30 mouse cellular contexts compared by ENCODE assay signal in the genomic region with DNA sequence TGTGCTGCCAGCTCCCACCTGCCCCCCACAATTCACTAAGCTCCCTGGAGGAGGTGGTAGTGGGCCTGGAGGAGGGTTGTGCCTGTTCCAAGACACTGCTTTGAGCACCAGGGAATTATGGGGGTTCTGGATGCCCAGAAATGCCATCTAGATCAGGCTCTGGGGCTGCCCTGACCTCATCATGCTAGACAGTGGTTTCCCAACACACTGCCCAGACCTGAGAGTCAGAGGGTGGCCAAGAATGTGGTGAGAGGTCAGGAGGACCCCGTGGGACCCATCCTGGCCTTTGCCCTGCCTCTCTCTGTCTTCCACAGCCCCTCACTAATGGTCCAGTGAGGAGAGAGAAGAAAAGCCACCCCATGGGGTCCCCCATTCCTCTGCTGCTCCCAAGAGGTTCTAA. TPM values are rescaled to one million over a fixed set of nuclear protein-coding genes. Genes with fewer than 3 reads are reported as not detected.
A peak's percentile ranks its signal among the peaks of the same experiment; 100 is the strongest.
DNase-seq lines count a peak whose midpoint lies in the region; ATAC-seq lines count a peak whose summit lies in the region.
"Had no signal": no experiment of that assay in that cellular context is flagged by ENCODE, and none has a peak within 500 bp of the region (broad histone marks: within the 10 kb centered on the region; RNA-seq: fewer than 3 reads in every experiment).

No protein-coding gene starts in this region.

- peak; percentile 4 for DNase-seq in gastrocnemius, postnatal 14 days
- DNase-seq in gastrocnemius, postnatal 10 days = no peak
- no peak for DNase-seq in hindbrain, embryonic 10.5 days (ENCODE audit: low spot score)
- no peak for DNase-seq in midbrain, embryonic 14.5 days
- DNase-seq in cerebellum, postnatal 10 days = no peak
- DNase-seq: cerebellum, postnatal 36 days; embryo, embryonic 11 days; kidney, adult 8-10 months; kidney, postnatal 10 days; lung, postnatal 4 days; retina, postnatal 1 day; right cerebral cortex, postnatal 25 days; spleen, adult 18-20 months; thymus, postnatal 14 days had no signal

- H3K27ac ChIP-seq in hindbrain, embryonic 13.5 days = 0 out of 2 replicates have a peak overlapping the region, but pooled peaks have one; percentile 3
- H3K27ac ChIP-seq in hindbrain, embryonic 10.5 days = no peak overlapping the region
- H3K27ac ChIP-seq in midbrain, embryonic 14.5 days (replicated peaks; ENCODE audit: low read depth, low read length) = 0 out of 2 replicates have a peak overlapping the region, but pooled peaks have one; percentile 5
- no peak overlapping the region for H3K27ac ChIP-seq in midbrain, embryonic 13.5 days
- H3K27ac ChIP-seq: embryonic facial prominence, embryonic 13.5 days; forebrain, embryonic 12.5 days; hindbrain, embryonic 15.5 days; intestine, embryonic 15.5 days; limb, embryonic 12.5 days; liver, embryonic 14.5 days; lung, embryonic 15.5 days; neural tube, embryonic 13.5 days had no signal

- H3K27me3 ChIP-seq in hindbrain, embryonic 13.5 days = peaks cover 10% of the 10 kb centered on the region
- peaks cover 10% of the 10 kb centered on the region for H3K27me3 ChIP-seq in hindbrain, embryonic 10.5 days (ENCODE audit: insufficient read depth, poor library complexity, severe bottlenecking)
- no peaks in the 10 kb centered on the region for H3K27me3 ChIP-seq in midbrain, embryonic 14.5 days (ENCODE audit: control insufficient read depth, insufficient read depth, low read length)
- peaks cover 2% of the 10 kb centered on the region; the same call in 1 of the 2 replicates for H3K27me3 ChIP-seq in midbrain, embryonic 13.5 days
- H3K27me3 ChIP-seq: intestine, embryonic 15.5 days had no signal

- ATAC-seq in hindbrain, embryonic 13.5 days (ENCODE audit: low FRiP score) = no peak
- ATAC-seq in midbrain, embryonic 14.5 days (ENCODE audit: low FRiP score, low TSS enrichment) = no peak
- no peak for ATAC-seq in midbrain, embryonic 13.5 days
- ATAC-seq: midbrain, embryonic 16.5 days had no signal

- H3K36me3 ChIP-seq in hindbrain, embryonic 13.5 days = peaks cover 9% of the 10 kb centered on the region
- H3K36me3 ChIP-seq in hindbrain, embryonic 10.5 days = peaks cover 15% of the 10 kb centered on the region
- H3K36me3 ChIP-seq in midbrain, embryonic 14.5 days (ENCODE audit: control insufficient read depth, insufficient read depth, low read length) = no peaks in the 10 kb centered on the region
- 0 out of 2 replicates have a peak, but pooled peaks cover 4% of the 10 kb centered on the region for H3K36me3 ChIP-seq in midbrain, embryonic 13.5 days
- H3K36me3 ChIP-seq: hindbrain, embryonic 15.5 days; intestine, embryonic 15.5 days; lung, embryonic 15.5 days; neural tube, embryonic 13.5 days had no signal

- no peak overlapping the region for H3K4me2 ChIP-seq in hindbrain, embryonic 13.5 days
- no peak overlapping the region for H3K4me2 ChIP-seq in midbrain, embryonic 14.5 days (ENCODE audit: low read length)
- H3K4me2 ChIP-seq in midbrain, embryonic 13.5 days (replicated peaks) = no peak overlapping the region
- H3K4me2 ChIP-seq: embryonic facial prominence, embryonic 13.5 days; forebrain, embryonic 12.5 days; hindbrain, embryonic 15.5 days; intestine, embryonic 15.5 days; limb, embryonic 12.5 days; lung, embryonic 15.5 days; neural tube, embryonic 13.5 days had no signal

- 63% methylated on average over 1 of the region's 1 CpGs for WGBS in hindbrain, embryonic 13.5 days
- WGBS in hindbrain, embryonic 10.5 days = 69% methylated on average over 1 of the region's 1 CpGs
- WGBS in midbrain, embryonic 14.5 days = 77% methylated on average over 1 of the region's 1 CpGs
- 64% methylated on average over 1 of the region's 1 CpGs for whole genome bisulfite sequencing in midbrain, embryonic 13.5 days

- H3K9ac ChIP-seq in hindbrain, embryonic 13.5 days = no peak overlapping the region
- H3K9ac ChIP-seq in midbrain, embryonic 14.5 days (replicated peaks; ENCODE audit: low read length) = no peak overlapping the region
- H3K9ac ChIP-seq in midbrain, embryonic 13.5 days (replicated peaks) = no peak overlapping the region; the same call in 1 of the 2 replicates
- H3K9ac ChIP-seq: embryonic facial prominence, embryonic 13.5 days; forebrain, embryonic 12.5 days; hindbrain, embryonic 15.5 days; intestine, embryonic 15.5 days; limb, embryonic 12.5 days; liver, embryonic 14.5 days; lung, embryonic 15.5 days; neural tube, embryonic 13.5 days had no signal

- peaks cover 13% of the 10 kb centered on the region for H3K4me1 ChIP-seq in hindbrain, embryonic 13.5 days (replicated peaks)
- peaks cover 7% of the 10 kb centered on the region for H3K4me1 ChIP-seq in hindbrain, embryonic 10.5 days (replicated peaks)
- no peaks in the 10 kb centered on the region for H3K4me1 ChIP-seq in midbrain, embryonic 14.5 days (ENCODE audit: control insufficient read depth, insufficient read depth, low read length)
- H3K4me1 ChIP-seq in midbrain, embryonic 13.5 days (replicated peaks) = no peaks in the 10 kb centered on the region
- H3K4me1 ChIP-seq: embryonic facial prominence, embryonic 13.5 days; hindbrain, embryonic 15.5 days; intestine, embryonic 15.5 days; limb, embryonic 12.5 days; lung, embryonic 15.5 days had no signal

- no peak overlapping the region for H3K4me3 ChIP-seq in hindbrain, embryonic 13.5 days
- H3K4me3 ChIP-seq in hindbrain, embryonic 10.5 days = no peak overlapping the region
- H3K4me3 ChIP-seq in midbrain, embryonic 14.5 days (replicated peaks; ENCODE audit: low read depth, low read length) = no peak overlapping the region
- H3K4me3 ChIP-seq in midbrain, embryonic 13.5 days (replicated peaks) = no peak overlapping the region
- H3K4me3 ChIP-seq: embryonic facial prominence, embryonic 13.5 days; erythroblast, embryonic 14.5 days; forebrain, embryonic 12.5 days; hindbrain, embryonic 15.5 days; intestine, embryonic 15.5 days; limb, embryonic 12.5 days; lung, embryonic 15.5 days; myocyte; neural tube, embryonic 13.5 days had no signal

- no peaks in the 10 kb centered on the region for H3K9me3 ChIP-seq in hindbrain, embryonic 13.5 days
- H3K9me3 ChIP-seq in hindbrain, embryonic 10.5 days = no peaks in the 10 kb centered on the region
- no peaks in the 10 kb centered on the region for H3K9me3 ChIP-seq in midbrain, embryonic 14.5 days (ENCODE audit: control insufficient read depth, low read length)
- no peaks in the 10 kb centered on the region for H3K9me3 ChIP-seq in midbrain, embryonic 13.5 days
- H3K9me3 ChIP-seq: embryonic facial prominence, embryonic 13.5 days; forebrain, embryonic 12.5 days; hindbrain, embryonic 15.5 days; intestine, embryonic 15.5 days; limb, embryonic 12.5 days; lung, embryonic 15.5 days; neural tube, embryonic 13.5 days had no signal

- intact Hi-C loops in gastrocnemius, postnatal 14 days (cut with DNase I; ENCODE audit: low total_unique reads) = no loop called here

RNA-seq across cellular contexts. Expression of a gene that starts 1.4 kb away (rescaled TPM):
- 100 to 1,000 TPM; 127 to 310 TPM for total RNA-seq in gastrocnemius, postnatal 14 days (2021)
- total RNA-seq in gastrocnemius, postnatal 10 days (2021) = 100 to 1,000 TPM in 1 of 2 experiments, 10 to 100 TPM in 1; 75.2 to 106 TPM
- polyA plus RNA-seq in hindbrain, embryonic 13.5 days (2015; fragmentation: Nextera tagmentation; extraction: Ambion mirVana) = 0.10 TPM in 2 replicates
- polyA plus RNA-seq in hindbrain, embryonic 10.5 days (2016; fragmentation: Nextera tagmentation; extraction: Ambion mirVana) = 0.04 and 0.06 TPM in 2 replicates
- 0.13 TPM in 2 replicates for polyA plus RNA-seq in midbrain, embryonic 14.5 days (2014; fragmentation: Nextera tagmentation; extraction: Ambion mirVana)
- 0.04 and 0.11 TPM in 2 replicates for polyA plus RNA-seq in midbrain, embryonic 13.5 days (2015; fragmentation: Nextera tagmentation; extraction: Ambion mirVana)
- total RNA-seq: granulocyte monocyte progenitor cell, adult 5-6 weeks; megakaryocyte-erythroid progenitor cell, adult 5-6 weeks had no signal
- polyA plus RNA-seq: erythroblast, embryonic 14.5 days had no signal

RNA-seq across cellular contexts. Expression of a gene that starts 6.4 kb away (rescaled TPM):
- 10 to 100 TPM; 17.6 to 48.3 TPM for total RNA-seq in gastrocnemius, postnatal 14 days (2021)
- total RNA-seq in gastrocnemius, postnatal 10 days (2021) = 10 to 100 TPM; 19.2 to 19.9 TPM
- 0.83 and 1.0 TPM in 2 replicates for polyA plus RNA-seq in hindbrain, embryonic 13.5 days (2015; fragmentation: Nextera tagmentation; extraction: Ambion mirVana)
- polyA plus RNA-seq in hindbrain, embryonic 10.5 days (2016; fragmentation: Nextera tagmentation; extraction: Ambion mirVana) = 0.39 and 0.42 TPM in 2 replicates
- polyA plus RNA-seq in midbrain, embryonic 14.5 days (2014; fragmentation: Nextera tagmentation; extraction: Ambion mirVana) = 0.55 and 1.0 TPM in 2 replicates
- 0.43 and 0.55 TPM in 2 replicates for polyA plus RNA-seq in midbrain, embryonic 13.5 days (2015; fragmentation: Nextera tagmentation; extraction: Ambion mirVana)
- total RNA-seq: granulocyte monocyte progenitor cell, adult 5-6 weeks; megakaryocyte-erythroid progenitor cell, adult 5-6 weeks; MEL had no signal
- polyA plus RNA-seq: erythroblast, embryonic 14.5 days; forebrain, embryonic 12.5 days had no signal

RNA-seq across cellular contexts. Expression of a gene that starts 10.8 kb away (rescaled TPM):
- total RNA-seq in gastrocnemius, postnatal 14 days (2021) = 1 to 10 TPM; 2.9 to 5.6 TPM
- total RNA-seq in gastrocnemius, postnatal 10 days (2021) = 1 to 10 TPM; 1.4 to 3.1 TPM
- not detected in 2 replicates for polyA plus RNA-seq in hindbrain, embryonic 13.5 days (2015; fragmentation: Nextera tagmentation; extraction: Ambion mirVana)
- polyA plus RNA-seq in hindbrain, embryonic 10.5 days (2016; fragmentation: Nextera tagmentation; extraction: Ambion mirVana) = not detected in 2 replicates
- polyA plus RNA-seq in midbrain, embryonic 14.5 days (2014; fragmentation: Nextera tagmentation; extraction: Ambion mirVana) = 0.15 and 0.34 TPM in 2 replicates
- polyA plus RNA-seq in midbrain, embryonic 13.5 days (2015; fragmentation: Nextera tagmentation; extraction: Ambion mirVana) = 0.15 TPM in 1 of 2 replicates, not detected in the other
- total RNA-seq: MEL had no signal
- polyA plus RNA-seq: limb, embryonic 12.5 days had no signal

RNA-seq across cellular contexts. Expression of a gene that starts 29.1 kb away (rescaled TPM):
- 10 to 100 TPM in 1 of 2 experiments, 1 to 10 TPM in 1; 9.8 to 12.1 TPM for total RNA-seq in gastrocnemius, postnatal 14 days (2021)
- 10 to 100 TPM; 14.4 to 14.7 TPM for total RNA-seq in gastrocnemius, postnatal 10 days (2021)
- polyA plus RNA-seq in hindbrain, embryonic 13.5 days (2015; fragmentation: Nextera tagmentation; extraction: Ambion mirVana) = 10.5 and 11.7 TPM in 2 replicates
- 2.3 and 3.8 TPM in 2 replicates for polyA plus RNA-seq in hindbrain, embryonic 10.5 days (2016; fragmentation: Nextera tagmentation; extraction: Ambion mirVana)
- polyA plus RNA-seq in midbrain, embryonic 14.5 days (2014; fragmentation: Nextera tagmentation; extraction: Ambion mirVana) = 16.4 and 18.2 TPM in 2 replicates
- polyA plus RNA-seq in midbrain, embryonic 13.5 days (2015; fragmentation: Nextera tagmentation; extraction: Ambion mirVana) = 7.6 and 10.4 TPM in 2 replicates

RNA-seq across cellular contexts. Expression of a gene that starts 31.6 kb away (rescaled TPM):
- total RNA-seq in gastrocnemius, postnatal 14 days (2021) = 10 to 100 TPM; 27.7 TPM
- total RNA-seq in gastrocnemius, postnatal 10 days (2021) = 10 to 100 TPM; 37.7 to 45.7 TPM
- polyA plus RNA-seq in hindbrain, embryonic 13.5 days (2015; fragmentation: Nextera tagmentation; extraction: Ambion mirVana) = 150 and 154 TPM in 2 replicates
- 186 and 190 TPM in 2 replicates for polyA plus RNA-seq in hindbrain, embryonic 10.5 days (2016; fragmentation: Nextera tagmentation; extraction: Ambion mirVana)
- polyA plus RNA-seq in midbrain, embryonic 14.5 days (2014; fragmentation: Nextera tagmentation; extraction: Ambion mirVana) = 106 and 113 TPM in 2 replicates
- polyA plus RNA-seq in midbrain, embryonic 13.5 days (2015; fragmentation: Nextera tagmentation; extraction: Ambion mirVana) = 156 and 159 TPM in 2 replicates

Comparison
In these comparisons a context has a peak if more than half of its experiments do, and no peak if none do; other contexts are left out.
1. H3K27ac ChIP-seq: peak in hindbrain, embryonic 13.5 days (single experiment) and midbrain, embryonic 14.5 days (single experiment); none in hindbrain, embryonic 10.5 days (single experiment) and midbrain, embryonic 13.5 days (single experiment).